Mouse (Mus musculus): ENCODE results near the gene Lrmda. TPM values are rescaled to one million over a fixed set of nuclear protein-coding genes. Genes with fewer than 3 reads are reported as not detected.

Lrmda gene
- polyA plus RNA-seq, 1 experiment from 2014 or later: 1.2 TPM

DNA sequence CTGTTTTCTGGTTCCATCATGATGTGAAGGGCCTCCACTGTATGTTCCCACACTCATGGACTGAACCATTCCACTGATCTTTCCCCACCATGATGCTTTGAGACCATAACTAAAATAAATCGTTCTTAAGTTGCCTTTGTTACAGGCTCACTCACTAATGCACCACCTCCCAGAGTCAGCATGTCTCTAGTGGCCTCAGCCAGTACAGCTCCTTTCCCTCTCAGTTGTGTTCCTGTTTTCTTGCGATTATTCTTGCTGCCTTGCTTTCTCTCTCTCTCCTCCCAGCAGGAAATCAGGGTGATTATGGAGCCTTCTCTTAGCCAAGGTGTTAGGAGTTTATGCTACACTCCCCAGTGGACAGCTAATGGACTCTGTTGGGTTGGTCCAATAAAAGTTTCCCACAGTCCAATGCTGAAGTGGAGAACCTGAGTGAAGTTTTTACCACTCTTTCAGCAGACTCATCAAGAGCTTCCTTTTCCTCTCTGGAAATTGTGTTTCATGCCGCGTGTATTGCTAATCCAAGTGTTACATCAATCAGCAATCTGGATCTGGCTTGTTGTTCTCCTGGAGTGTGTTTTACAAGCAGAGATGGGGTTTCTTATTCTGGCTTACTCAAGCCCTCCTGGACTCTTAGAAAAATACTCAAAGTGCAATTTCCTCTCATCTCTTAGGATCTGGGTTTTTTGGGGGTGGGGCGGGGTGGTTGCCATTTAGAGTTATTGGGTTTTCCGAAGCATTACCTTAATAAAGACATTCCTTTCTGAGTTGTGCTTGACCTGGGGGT lies 490.4 kb downstream of the Lrmda start:
- Histone ChIP-seq H3K4me1 (no peaks in the 10 kb centered on the region), H3K9me3 (no peaks in the 10 kb centered on the region), H3K4me3 (no peak overlapping the region), H3K4me2 (no peak overlapping the region), H3K36me3 (no peaks in the 10 kb centered on the region), H3K27me3 (no peaks in the 10 kb centered on the region), H3K9ac (no peak overlapping the region), H3K27ac (no peak overlapping the region)
- no peak for ATAC-seq (ENCODE audit: insufficient number of reproducible peaks, insufficient read depth, low FRiP score, low TSS enrichment, low read depth)
- 62% methylated on average over 6 of the region's 6 CpGs for WGBS

DNA sequence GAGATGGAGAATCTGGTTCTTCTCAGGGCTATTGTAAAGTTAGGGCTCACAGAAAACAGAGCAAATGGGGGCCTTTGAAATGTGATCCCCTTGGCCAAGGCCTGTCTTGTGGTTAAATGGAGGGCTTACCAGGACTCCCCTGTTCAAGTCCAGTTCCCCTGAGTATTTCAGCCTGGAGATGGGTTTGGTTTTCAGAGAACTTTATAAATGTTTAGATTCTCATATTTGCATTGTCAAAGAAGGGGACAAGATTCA lies 490.9 kb downstream of the Lrmda start:
- Histone ChIP-seq H3K9me3 (no peaks in the 10 kb centered on the region), H3K4me2 (no peak overlapping the region), H3K4me1 (no peaks in the 10 kb centered on the region), H3K4me3 (no peak overlapping the region), H3K27ac (no peak overlapping the region), H3K9ac (no peak overlapping the region), H3K36me3 (no peaks in the 10 kb centered on the region), H3K27me3 (no peaks in the 10 kb centered on the region)
- no peak for ATAC-seq (ENCODE audit: insufficient number of reproducible peaks, insufficient read depth, low FRiP score, low TSS enrichment, low read depth)

DNA sequence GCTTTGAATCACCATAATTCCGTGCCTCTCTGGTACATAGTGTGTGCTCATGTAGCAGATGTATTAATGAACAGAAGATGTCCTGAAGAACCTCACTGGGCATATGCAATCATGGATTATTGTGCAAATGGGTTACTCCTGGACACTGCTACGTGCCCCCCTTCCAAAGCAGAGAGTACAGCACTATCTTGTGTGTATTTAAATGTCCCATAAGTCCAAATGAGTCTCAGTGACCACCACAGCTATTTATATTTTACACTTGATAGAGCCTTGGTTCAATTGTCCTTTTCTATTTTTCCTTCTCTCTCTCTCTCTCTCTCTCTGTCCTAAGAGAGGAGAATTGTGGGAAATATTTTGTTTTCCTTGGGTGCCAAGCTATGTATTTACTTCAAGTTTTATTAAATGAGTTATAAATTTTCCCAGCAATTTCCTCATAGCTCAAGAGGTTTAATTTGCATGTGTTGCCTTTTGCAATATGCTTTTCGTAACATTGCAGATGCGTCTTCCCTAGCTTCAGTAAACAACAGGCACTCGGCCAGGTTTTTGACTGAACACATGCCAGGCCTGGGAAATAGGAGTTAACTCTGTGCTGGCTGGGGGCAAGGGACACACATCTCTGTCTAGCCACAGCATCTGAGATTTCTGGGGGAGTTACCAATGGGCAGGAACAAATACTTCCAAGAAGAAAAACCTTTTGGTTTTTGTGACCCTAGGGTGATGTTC lies 495.0 kb downstream of the Lrmda start:
- Histone ChIP-seq H3K4me3 (no peak overlapping the region), H3K4me1 (no peaks in the 10 kb centered on the region), H3K36me3 (no peaks in the 10 kb centered on the region), H3K27ac (no peak overlapping the region), H3K4me2 (no peak overlapping the region), H3K27me3 (no peaks in the 10 kb centered on the region), H3K9ac (no peak overlapping the region), H3K9me3 (no peaks in the 10 kb centered on the region)
- ATAC-seq (ENCODE audit: insufficient number of reproducible peaks, insufficient read depth, low FRiP score, low TSS enrichment, low read depth): no peak
- WGBS: 52% methylated on average over 5 of the region's 5 CpGs

DNA sequence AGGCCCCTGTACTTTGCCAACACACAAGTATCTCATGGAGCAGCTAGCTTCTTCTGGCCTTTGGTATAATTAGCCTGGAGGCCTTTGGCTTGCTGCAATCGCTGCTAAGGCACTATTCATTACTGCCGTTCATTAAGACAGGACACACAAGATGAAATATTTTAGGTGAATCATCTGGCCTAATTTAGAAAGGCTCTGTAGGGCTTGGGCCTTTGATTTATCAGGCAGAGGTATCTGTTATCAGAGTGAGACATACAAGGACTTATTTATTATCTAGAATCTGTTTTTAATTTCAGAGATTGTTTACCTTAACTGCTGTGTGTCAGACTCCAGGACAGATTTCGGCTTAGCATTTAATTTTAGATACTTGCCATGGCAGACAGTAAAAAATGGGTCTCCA lies 511.2 kb downstream of the Lrmda start:
- ATAC-seq (ENCODE audit: insufficient number of reproducible peaks, insufficient read depth, low FRiP score, low TSS enrichment, low read depth): no peak
- Histone ChIP-seq H3K4me1 (no peaks in the 10 kb centered on the region), H3K9ac (no peak overlapping the region), H3K4me3 (no peak overlapping the region), H3K4me2 (no peak overlapping the region), H3K27ac (no peak overlapping the region), H3K36me3 (no peaks in the 10 kb centered on the region), H3K9me3 (no peaks in the 10 kb centered on the region), H3K27me3 (no peaks in the 10 kb centered on the region)
- 40% methylated on average over 3 of the region's 3 CpGs for WGBS

DNA sequence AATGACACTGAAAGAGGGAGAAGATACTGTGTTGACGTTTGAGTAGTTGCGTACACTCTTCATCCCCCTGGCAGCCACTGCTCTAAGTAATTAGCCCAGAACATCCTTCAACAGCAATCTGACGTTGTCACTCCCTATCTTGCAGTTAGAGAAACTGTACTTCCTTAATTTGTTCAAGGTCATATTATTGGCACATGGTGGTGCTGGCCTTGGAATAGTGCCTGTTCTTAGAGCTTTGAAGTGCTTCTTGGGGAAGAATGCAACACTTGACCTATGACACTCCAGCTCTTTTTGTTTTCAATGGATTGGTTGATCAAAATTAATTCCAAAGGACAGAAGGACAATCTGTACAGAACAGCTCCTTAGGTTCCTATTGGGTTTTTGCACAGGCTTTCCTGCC lies 514.0 kb downstream of the Lrmda start:
- Histone ChIP-seq H3K9me3 (no peaks in the 10 kb centered on the region), H3K36me3 (no peaks in the 10 kb centered on the region), H3K27me3 (no peaks in the 10 kb centered on the region), H3K4me3 (no peak overlapping the region), H3K27ac (no peak overlapping the region), H3K9ac (no peak overlapping the region), H3K4me2 (no peak overlapping the region), H3K4me1 (no peaks in the 10 kb centered on the region)
- 71% methylated on average over 3 of the region's 3 CpGs for WGBS
- no peak for ATAC-seq (ENCODE audit: insufficient number of reproducible peaks, insufficient read depth, low FRiP score, low TSS enrichment, low read depth)

DNA sequence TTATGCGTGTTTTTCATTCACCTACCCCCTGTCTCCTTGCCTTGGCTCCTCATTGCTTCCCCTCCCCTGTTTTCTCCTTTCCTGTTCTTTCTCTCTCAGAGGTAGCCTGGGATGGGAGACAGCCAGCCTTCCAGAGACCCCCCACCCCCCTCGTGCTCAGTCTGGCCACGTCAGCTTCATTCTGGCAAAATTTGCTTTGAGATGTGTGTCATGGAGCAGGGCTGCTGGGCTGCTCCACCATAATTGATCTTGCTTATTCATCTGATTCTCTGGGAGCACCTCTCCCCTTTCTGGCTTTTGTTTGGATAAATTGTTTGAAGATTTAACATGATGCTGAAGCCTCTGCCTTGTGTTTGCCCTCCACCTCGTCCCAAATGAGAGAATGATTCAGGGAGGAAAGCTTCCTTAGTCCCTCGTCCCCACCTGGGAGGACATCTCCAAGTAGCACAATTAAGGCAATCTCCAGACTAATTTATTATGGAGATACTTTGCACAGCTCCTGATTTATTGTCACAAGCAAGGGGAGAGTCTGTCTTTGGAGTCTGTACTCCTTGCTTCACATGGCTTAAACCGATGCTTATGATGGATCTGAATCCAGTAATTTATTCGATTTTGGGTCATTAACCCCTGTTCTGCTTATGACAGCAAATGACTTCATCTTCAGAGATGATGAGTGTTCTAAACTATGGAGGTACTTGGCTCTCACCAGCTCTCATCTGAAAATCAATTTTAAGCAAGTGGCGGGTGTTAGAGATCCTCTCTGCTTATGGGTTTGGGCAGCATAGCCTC lies 526.6 kb downstream of the Lrmda start:
- H3K27me3 ChIP-seq: no peaks in the 10 kb centered on the region
- no peaks in the 10 kb centered on the region for H3K36me3 ChIP-seq
- H3K9me3 ChIP-seq: no peaks in the 10 kb centered on the region
- WGBS: 50% methylated on average over 8 of the region's 8 CpGs
- H3K4me2 ChIP-seq: no peak overlapping the region
- no peak overlapping the region for H3K27ac ChIP-seq
- peaks cover 28% of the 10 kb centered on the region for H3K4me1 ChIP-seq
- H3K9ac ChIP-seq: no peak overlapping the region
- H3K4me3 ChIP-seq: no peak overlapping the region
- no peak for ATAC-seq (ENCODE audit: insufficient number of reproducible peaks, insufficient read depth, low FRiP score, low TSS enrichment, low read depth)

DNA sequence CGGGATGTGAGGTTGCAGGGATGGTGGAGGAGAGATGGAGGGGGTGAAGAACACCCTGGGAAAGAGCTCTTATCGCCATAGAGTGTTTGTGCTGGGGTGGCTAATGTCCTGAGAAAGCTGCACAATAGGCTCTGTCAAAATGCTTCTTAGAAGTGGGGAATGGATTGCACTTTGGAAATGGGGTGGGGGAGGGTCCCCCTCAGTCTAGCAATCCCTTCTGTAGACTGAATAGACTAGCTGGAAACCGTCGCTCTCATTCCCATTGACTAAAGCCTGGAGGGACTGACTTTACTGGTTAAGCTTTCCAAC lies 527.1 kb downstream of the Lrmda start:
- Histone ChIP-seq H3K4me3 (no peak overlapping the region), H3K9ac (no peak overlapping the region), H3K4me2 (no peak overlapping the region), H3K9me3 (no peaks in the 10 kb centered on the region), H3K4me1 (peaks cover 28% of the 10 kb centered on the region), H3K36me3 (no peaks in the 10 kb centered on the region), H3K27ac (no peak overlapping the region), H3K27me3 (no peaks in the 10 kb centered on the region)
- 77% methylated on average over 4 of the region's 4 CpGs for WGBS
- ATAC-seq (ENCODE audit: insufficient number of reproducible peaks, insufficient read depth, low FRiP score, low TSS enrichment, low read depth): no peak

DNA sequence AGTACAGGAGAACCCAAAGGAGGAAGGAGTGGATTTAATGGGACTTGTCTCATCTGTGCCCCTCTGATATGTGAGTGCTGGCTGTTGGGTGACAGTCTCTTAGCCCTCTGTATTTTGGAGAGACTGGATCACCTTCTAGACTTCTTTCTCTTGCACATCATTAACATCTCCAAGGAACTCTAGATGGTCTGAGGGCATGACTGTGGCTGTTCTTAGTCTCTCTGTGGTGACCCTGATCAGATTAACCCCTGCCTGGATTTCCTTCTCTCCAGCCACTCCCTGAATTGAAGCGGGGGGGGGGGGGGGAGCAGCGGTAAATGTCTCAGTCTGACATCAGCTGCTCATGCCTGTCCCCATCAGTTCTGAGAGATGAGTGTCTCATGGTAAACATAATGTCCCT lies 528.8 kb downstream of the Lrmda start:
- Histone ChIP-seq H3K4me1 (peaks cover 28% of the 10 kb centered on the region), H3K4me2 (no peak overlapping the region), H3K27me3 (no peaks in the 10 kb centered on the region), H3K4me3 (no peak overlapping the region), H3K36me3 (no peaks in the 10 kb centered on the region), H3K27ac (no peak overlapping the region), H3K9ac (no peak overlapping the region), H3K9me3 (no peaks in the 10 kb centered on the region)
- no peak for ATAC-seq (ENCODE audit: insufficient number of reproducible peaks, insufficient read depth, low FRiP score, low TSS enrichment, low read depth)
- WGBS: 30% methylated on average over 2 of the region's 2 CpGs

DNA sequence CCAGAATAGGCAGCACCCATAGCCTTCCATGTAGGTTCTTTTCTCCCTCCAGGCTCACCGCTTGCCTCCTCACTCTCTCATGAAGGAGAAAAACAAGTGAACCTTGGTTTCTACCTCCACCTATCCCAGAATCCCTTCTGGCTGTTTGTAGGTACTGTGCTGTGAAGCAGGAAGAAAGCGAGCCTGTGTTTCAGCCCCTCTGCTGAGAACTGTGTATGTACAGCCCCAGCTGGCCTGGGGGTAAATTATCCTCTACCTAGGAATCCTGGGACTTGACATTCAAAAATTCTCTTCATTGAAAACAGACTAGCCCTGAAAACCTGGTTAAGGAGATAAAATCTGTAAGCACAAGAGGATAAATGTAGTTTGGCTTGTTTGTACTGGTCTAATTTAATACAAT lies 529.7 kb downstream of the Lrmda start:
- H3K9me3 ChIP-seq: no peaks in the 10 kb centered on the region
- H3K27me3 ChIP-seq: no peaks in the 10 kb centered on the region
- H3K4me3 ChIP-seq: no peak overlapping the region
- peaks cover 28% of the 10 kb centered on the region for H3K4me1 ChIP-seq
- H3K27ac ChIP-seq: peak overlapping the region; percentile 45
- peak; percentile 62; the same call in 1 of the 2 replicates for ATAC-seq (ENCODE audit: insufficient number of reproducible peaks, insufficient read depth, low FRiP score, low TSS enrichment, low read depth)
- no peaks in the 10 kb centered on the region for H3K36me3 ChIP-seq
- H3K4me2 ChIP-seq: no peak overlapping the region
- H3K9ac ChIP-seq: no peak overlapping the region
- WGBS: 45% methylated on average over 2 of the region's 2 CpGs

DNA sequence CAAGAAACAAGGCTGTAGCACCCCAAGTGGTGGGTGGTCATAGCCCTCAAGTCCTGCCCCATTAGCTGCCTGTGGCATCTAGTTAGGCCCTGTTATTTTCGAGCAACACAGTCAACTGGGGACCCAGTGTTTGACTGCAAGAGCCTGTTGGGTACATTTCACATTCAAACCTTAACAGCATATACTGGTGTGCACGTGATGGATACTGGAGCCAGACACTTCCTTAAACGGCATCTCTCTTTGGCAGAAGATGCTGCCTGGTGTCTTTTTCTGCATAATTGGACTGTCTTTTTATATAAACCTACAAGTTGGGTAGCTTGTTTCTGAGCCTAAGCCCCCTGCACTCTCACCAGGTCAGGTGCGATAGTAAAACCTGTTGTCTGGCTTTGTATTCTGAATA lies 532.8 kb downstream of the Lrmda start:
- no peak for ATAC-seq (ENCODE audit: insufficient number of reproducible peaks, insufficient read depth, low FRiP score, low TSS enrichment, low read depth)
- WGBS: 58% methylated on average over 4 of the region's 4 CpGs
- Histone ChIP-seq H3K4me3 (no peak overlapping the region), H3K4me1 (peaks cover 16% of the 10 kb centered on the region), H3K9me3 (no peaks in the 10 kb centered on the region), H3K4me2 (no peak overlapping the region), H3K27ac (no peak overlapping the region), H3K36me3 (no peaks in the 10 kb centered on the region), H3K27me3 (no peaks in the 10 kb centered on the region), H3K9ac (no peak overlapping the region)

DNA sequence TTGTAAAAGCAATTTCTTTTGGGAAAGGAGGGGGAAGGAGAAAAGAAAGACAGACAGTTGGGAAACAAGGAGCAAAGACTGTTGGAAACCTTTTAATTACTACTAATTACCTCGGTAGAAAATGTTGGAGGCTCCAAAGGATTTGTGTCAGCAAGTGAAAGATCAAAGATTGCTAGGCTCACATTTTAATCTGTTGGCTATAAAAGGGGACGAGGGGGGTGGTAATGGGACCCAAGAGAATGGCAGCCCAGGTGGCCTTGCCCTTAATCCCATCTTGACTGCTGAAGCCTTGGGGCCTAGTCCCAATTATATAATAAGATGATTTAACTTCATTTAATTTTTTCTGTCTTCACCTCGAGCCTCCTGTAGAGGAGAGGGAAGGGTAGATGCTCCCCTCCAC lies 533.3 kb downstream of the Lrmda start:
- 27% methylated on average over 3 of the region's 3 CpGs for WGBS
- no peak for ATAC-seq (ENCODE audit: insufficient number of reproducible peaks, insufficient read depth, low FRiP score, low TSS enrichment, low read depth)
- no peaks in the 10 kb centered on the region for H3K9me3 ChIP-seq
- no peak overlapping the region for H3K4me2 ChIP-seq
- H3K36me3 ChIP-seq: no peaks in the 10 kb centered on the region
- H3K4me3 ChIP-seq: no peak overlapping the region
- no peaks in the 10 kb centered on the region for H3K27me3 ChIP-seq
- H3K27ac ChIP-seq: no peak overlapping the region
- H3K9ac ChIP-seq: no peak overlapping the region
- H3K4me1 ChIP-seq: peaks cover 13% of the 10 kb centered on the region

DNA sequence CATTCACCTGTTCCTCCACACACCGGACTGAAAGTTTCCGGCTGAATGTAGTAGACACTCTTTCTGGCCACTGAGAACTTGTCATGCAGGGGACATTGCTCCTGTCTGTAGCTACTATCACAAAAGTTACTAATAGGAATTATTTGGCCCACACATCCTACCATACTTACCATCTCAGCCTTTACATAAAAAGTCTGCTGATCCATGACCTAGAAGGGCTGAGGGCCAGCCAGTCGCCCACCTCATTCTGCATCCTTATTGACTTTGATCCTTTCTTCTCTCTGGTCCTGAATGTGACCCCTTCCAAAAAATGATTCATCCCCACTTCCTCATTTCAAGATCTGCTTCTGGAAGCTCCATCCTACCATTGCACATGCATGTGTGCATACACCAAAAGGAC lies 534.2 kb downstream of the Lrmda start:
- H3K4me1 ChIP-seq: peaks cover 9% of the 10 kb centered on the region
- H3K27me3 ChIP-seq: no peaks in the 10 kb centered on the region
- H3K36me3 ChIP-seq: no peaks in the 10 kb centered on the region
- no peak overlapping the region for H3K27ac ChIP-seq
- no peak overlapping the region for H3K4me3 ChIP-seq
- ATAC-seq (ENCODE audit: insufficient number of reproducible peaks, insufficient read depth, low FRiP score, low TSS enrichment, low read depth): no peak
- WGBS: 92% methylated on average over 3 of the region's 3 CpGs
- no peak overlapping the region for H3K4me2 ChIP-seq
- no peaks in the 10 kb centered on the region for H3K9me3 ChIP-seq
- no peak overlapping the region for H3K9ac ChIP-seq

Measured in embryonic facial prominence, embryonic 13.5 days (tissue).